Mouse (Mus musculus): ENCODE measurements around the gene Rmdn2. TPM values are rescaled to one million over a fixed set of nuclear protein-coding genes. Genes with fewer than 3 reads are reported as not detected.

Rmdn2 gene
- polyA plus RNA-seq, 1 experiment: 4.7 TPM

DNA sequence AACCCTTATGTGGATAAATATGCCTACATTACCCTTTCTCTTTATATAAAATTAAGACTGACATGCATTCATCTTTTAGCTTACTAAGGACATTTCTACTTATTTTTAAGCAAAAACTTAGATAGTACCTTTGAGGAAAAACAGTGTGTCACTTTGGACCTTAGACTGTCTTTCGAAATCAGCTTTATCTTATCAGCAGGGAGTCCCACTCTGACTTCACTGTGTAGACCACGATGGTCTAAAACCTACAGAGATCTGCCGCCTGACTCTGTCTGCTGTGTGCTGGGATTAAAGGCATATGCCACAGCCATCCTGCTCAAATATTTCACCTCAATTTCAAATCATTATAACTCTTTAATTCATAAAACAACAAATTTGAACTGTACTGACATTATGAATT lies 46.8 kb downstream of the Rmdn2 start:
- H3K27me3 ChIP-seq (ENCODE audit: control insufficient read depth, insufficient read depth, insufficient read length): no peaks in the 10 kb centered on the region
- TF ChIP-seq MYOG (IDR thresholded peaks at IDR 0.05; ENCODE audit: control insufficient read depth, extremely low read depth, insufficient read length): no peak
- TF ChIP-seq MYOD1 (IDR thresholded peaks at IDR 0.05; ENCODE audit: control insufficient read depth, insufficient read length, low read depth): no peak
- TF ChIP-seq CEBPB (IDR thresholded peaks at IDR 0.05; ENCODE audit: low read depth): no peak
- no peak for TF ChIP-seq MAX (IDR thresholded peaks at IDR 0.05)
- no peak for TF ChIP-seq FOSL1 (IDR thresholded peaks at IDR 0.05; ENCODE audit: insufficient read depth, low read length, poor library complexity, severe bottlenecking)
- no peak for TF ChIP-seq USF1 (IDR thresholded peaks at IDR 0.05; ENCODE audit: low read depth)
- TF ChIP-seq CTCF (IDR thresholded peaks at IDR 0.05; ENCODE audit: control insufficient read depth, insufficient read depth, insufficient read length): no peak
- no peaks in the 10 kb centered on the region for H3K79me3 ChIP-seq (ENCODE audit: low read depth)
- no peaks in the 10 kb centered on the region for H3K79me2 ChIP-seq (ENCODE audit: control insufficient read depth, insufficient read depth)
- H3ac ChIP-seq (ENCODE audit: control insufficient read depth, insufficient read length, low read depth): no peak overlapping the region
- H3K36me3 ChIP-seq (ENCODE audit: control insufficient read depth, insufficient read depth): no peaks in the 10 kb centered on the region
- H3K4me3 ChIP-seq (ENCODE audit: insufficient read depth, poor library complexity, severe bottlenecking): no peak overlapping the region

DNA sequence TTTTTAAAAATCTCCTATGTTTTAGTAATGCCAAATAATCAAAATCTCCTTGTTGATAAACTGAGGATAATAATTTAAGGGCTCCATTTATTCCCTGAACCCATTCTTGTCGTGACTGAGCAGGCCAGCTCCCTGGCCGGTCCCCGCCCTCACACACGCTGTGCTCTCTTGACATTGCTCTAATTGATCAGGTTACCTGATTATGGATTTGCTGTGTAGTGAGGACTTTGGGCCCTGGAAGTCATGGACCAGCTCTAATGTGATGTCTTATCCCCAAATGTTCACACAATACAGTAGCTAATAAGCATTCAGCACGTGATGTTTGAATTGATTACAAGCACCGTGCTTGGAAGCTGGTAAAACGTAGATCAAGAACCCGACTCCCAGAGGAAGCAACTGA lies 47.2 kb downstream of the Rmdn2 start:
- H3K79me2 ChIP-seq (ENCODE audit: control insufficient read depth, insufficient read depth): no peaks in the 10 kb centered on the region
- no peak overlapping the region for H3K4me3 ChIP-seq (ENCODE audit: insufficient read depth, poor library complexity, severe bottlenecking)
- H3K27me3 ChIP-seq (ENCODE audit: control insufficient read depth, insufficient read depth, insufficient read length): no peaks in the 10 kb centered on the region
- no peak for TF ChIP-seq USF1 (IDR thresholded peaks at IDR 0.05; ENCODE audit: low read depth)
- no peak for TF ChIP-seq FOSL1 (IDR thresholded peaks at IDR 0.05; ENCODE audit: insufficient read depth, low read length, poor library complexity, severe bottlenecking)
- no peak overlapping the region for H3ac ChIP-seq (ENCODE audit: control insufficient read depth, insufficient read length, low read depth)
- H3K36me3 ChIP-seq (ENCODE audit: control insufficient read depth, insufficient read depth): no peaks in the 10 kb centered on the region
- no peaks in the 10 kb centered on the region for H3K79me3 ChIP-seq (ENCODE audit: low read depth)

DNA sequence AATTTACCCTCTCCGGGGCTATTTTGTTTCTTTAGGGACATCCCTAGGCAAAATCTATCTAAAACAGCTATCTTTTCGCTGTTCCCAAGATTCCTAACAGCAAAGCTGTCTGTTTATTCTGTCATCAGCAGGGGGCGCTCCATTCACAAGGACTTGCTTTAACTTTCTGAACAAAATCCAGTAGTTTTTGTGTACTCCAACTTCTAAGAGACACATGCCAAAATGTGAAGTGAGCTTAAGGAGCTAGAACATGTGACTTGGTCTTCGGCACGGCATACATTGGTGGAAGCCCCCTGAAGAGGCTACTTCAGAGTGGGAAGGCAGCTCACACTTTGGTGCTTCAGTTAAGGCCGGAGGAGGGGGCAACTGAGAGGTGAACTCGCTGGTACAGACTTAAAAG lies 49.7 kb downstream of the Rmdn2 start:
- no peaks in the 10 kb centered on the region for H3K79me2 ChIP-seq (ENCODE audit: control insufficient read depth, insufficient read depth)
- no peaks in the 10 kb centered on the region for H3K27me3 ChIP-seq (ENCODE audit: control insufficient read depth, insufficient read depth, insufficient read length)
- no peak overlapping the region for H3K4me3 ChIP-seq (ENCODE audit: insufficient read depth, poor library complexity, severe bottlenecking)
- H3ac ChIP-seq (ENCODE audit: control insufficient read depth, insufficient read length, low read depth): no peak overlapping the region
- no peaks in the 10 kb centered on the region for H3K79me3 ChIP-seq (ENCODE audit: low read depth)
- no peaks in the 10 kb centered on the region for H3K36me3 ChIP-seq (ENCODE audit: control insufficient read depth, insufficient read depth)
- TF ChIP-seq MYOD1 (IDR thresholded peaks at IDR 0.05; ENCODE audit: control insufficient read depth, insufficient read length, low read depth): no peak

DNA sequence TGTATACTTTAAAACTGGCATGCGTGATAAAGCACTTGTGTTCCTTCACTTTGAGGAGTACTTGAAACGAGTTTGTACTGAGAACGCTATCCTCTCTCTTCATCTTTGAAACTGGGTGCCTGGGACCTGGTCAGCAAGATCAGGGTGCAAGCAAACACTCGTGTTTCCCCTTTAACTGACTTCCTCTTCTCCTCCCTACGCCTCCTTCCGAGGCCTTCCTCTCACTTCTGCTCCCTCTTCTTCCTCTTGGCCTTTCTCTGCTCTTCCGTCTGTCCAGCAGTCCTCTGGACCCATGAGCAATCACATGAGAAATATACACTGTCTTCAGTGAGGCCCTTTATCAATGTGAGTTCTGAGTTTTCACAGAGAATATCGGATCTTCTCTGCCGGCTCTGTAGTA lies 50.2 kb downstream of the Rmdn2 start:
- H3K4me3 ChIP-seq (ENCODE audit: insufficient read depth, poor library complexity, severe bottlenecking): no peak overlapping the region
- TF ChIP-seq MYOG (IDR thresholded peaks at IDR 0.05; ENCODE audit: control insufficient read depth, extremely low read depth, insufficient read length) (no peak), CTCF (IDR thresholded peaks at IDR 0.05; ENCODE audit: control insufficient read depth, insufficient read depth, insufficient read length) (no peak), USF1 (IDR thresholded peaks at IDR 0.05; ENCODE audit: low read depth) (no peak), CEBPB (IDR thresholded peaks at IDR 0.05; ENCODE audit: low read depth) (no peak), FOSL1 (IDR thresholded peaks at IDR 0.05; ENCODE audit: insufficient read depth, low read length, poor library complexity, severe bottlenecking) (no peak), MYOD1 (IDR thresholded peaks at IDR 0.05; ENCODE audit: control insufficient read depth, insufficient read length, low read depth) (no peak), MAX (IDR thresholded peaks at IDR 0.05) (no peak)
- H3K27me3 ChIP-seq (ENCODE audit: control insufficient read depth, insufficient read depth, insufficient read length): no peaks in the 10 kb centered on the region
- H3ac ChIP-seq (ENCODE audit: control insufficient read depth, insufficient read length, low read depth): no peak overlapping the region
- H3K79me2 ChIP-seq (ENCODE audit: control insufficient read depth, insufficient read depth): no peaks in the 10 kb centered on the region
- no peaks in the 10 kb centered on the region for H3K79me3 ChIP-seq (ENCODE audit: low read depth)
- H3K36me3 ChIP-seq (ENCODE audit: control insufficient read depth, insufficient read depth): no peaks in the 10 kb centered on the region

DNA sequence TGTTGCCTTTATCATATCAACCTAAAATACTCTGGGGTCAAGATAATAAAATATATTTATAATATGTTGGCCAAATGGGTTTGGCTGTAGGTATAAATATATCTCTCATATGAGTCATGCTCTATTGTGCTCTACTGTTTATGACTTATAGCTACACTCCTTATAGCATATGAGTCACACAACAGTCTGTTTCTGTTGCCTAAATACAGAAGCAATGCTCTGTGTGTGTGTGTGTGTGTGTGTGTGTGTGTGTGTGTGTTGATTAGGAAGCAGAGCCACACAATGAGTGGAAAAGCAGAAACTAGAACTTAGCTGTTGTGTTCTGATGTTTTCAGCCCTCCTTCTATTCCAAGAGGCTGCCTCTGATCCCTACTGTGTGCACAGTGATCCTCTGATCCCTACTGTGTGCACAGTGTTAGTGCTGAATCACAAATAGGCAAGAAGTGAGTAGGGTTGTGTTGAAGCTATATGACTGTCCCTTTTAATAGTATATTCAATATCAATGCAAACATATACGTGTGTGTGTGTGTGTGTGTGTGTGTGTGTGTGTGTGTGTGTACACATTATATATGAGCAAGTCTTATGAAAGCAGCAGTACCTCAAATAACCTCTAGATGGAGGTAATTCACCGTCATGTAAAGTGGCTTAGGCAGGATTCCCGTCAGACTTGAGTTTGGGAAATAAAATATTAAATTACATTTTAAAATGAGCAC lies 51.9 kb downstream of the Rmdn2 start:
- TF ChIP-seq FOSL1 (IDR thresholded peaks at IDR 0.05; ENCODE audit: insufficient read depth, low read length, poor library complexity, severe bottlenecking) (peak; percentile 7), MYOG (IDR thresholded peaks at IDR 0.05; ENCODE audit: control insufficient read depth, extremely low read depth, insufficient read length) (no peak), MYOD1 (IDR thresholded peaks at IDR 0.05; ENCODE audit: control insufficient read depth, insufficient read length, low read depth) (no peak), MAX (IDR thresholded peaks at IDR 0.05) (no peak)
- no peaks in the 10 kb centered on the region for H3K36me3 ChIP-seq (ENCODE audit: control insufficient read depth, insufficient read depth)
- H3K79me3 ChIP-seq (ENCODE audit: low read depth): no peaks in the 10 kb centered on the region
- H3K79me2 ChIP-seq (ENCODE audit: control insufficient read depth, insufficient read depth): no peaks in the 10 kb centered on the region
- no peaks in the 10 kb centered on the region for H3K27me3 ChIP-seq (ENCODE audit: control insufficient read depth, insufficient read depth, insufficient read length)
- H3ac ChIP-seq (ENCODE audit: control insufficient read depth, insufficient read length, low read depth): no peak overlapping the region
- no peak overlapping the region for H3K4me3 ChIP-seq (ENCODE audit: insufficient read depth, poor library complexity, severe bottlenecking)

DNA sequence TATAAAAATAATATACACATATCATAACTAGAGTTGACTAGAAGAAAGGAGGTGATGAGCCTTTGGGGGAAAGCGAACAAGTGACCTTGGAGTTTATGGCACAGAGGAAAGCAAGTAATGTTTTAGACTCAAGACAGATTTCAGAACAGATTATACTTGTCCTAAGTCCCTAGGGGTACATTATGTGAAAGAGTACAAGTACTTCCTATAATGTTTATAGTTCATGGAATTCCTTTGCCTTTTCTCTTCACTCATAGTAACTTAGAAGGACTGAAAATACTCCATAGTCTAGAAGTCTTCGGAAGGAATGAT lies 52.4 kb downstream of the Rmdn2 start:
- H3K36me3 ChIP-seq (ENCODE audit: control insufficient read depth, insufficient read depth): no peaks in the 10 kb centered on the region
- no peak overlapping the region for H3ac ChIP-seq (ENCODE audit: control insufficient read depth, insufficient read length, low read depth)
- no peak overlapping the region for H3K4me3 ChIP-seq (ENCODE audit: insufficient read depth, poor library complexity, severe bottlenecking)
- no peaks in the 10 kb centered on the region for H3K79me2 ChIP-seq (ENCODE audit: control insufficient read depth, insufficient read depth)
- H3K79me3 ChIP-seq (ENCODE audit: low read depth): no peaks in the 10 kb centered on the region
- no peaks in the 10 kb centered on the region for H3K27me3 ChIP-seq (ENCODE audit: control insufficient read depth, insufficient read depth, insufficient read length)
- no peak for TF ChIP-seq CEBPB (IDR thresholded peaks at IDR 0.05; ENCODE audit: low read depth)
- no peak for TF ChIP-seq CTCF (IDR thresholded peaks at IDR 0.05; ENCODE audit: control insufficient read depth, insufficient read depth, insufficient read length)
- TF ChIP-seq MYOD1 (IDR thresholded peaks at IDR 0.05; ENCODE audit: control insufficient read depth, insufficient read length, low read depth): no peak
- TF ChIP-seq USF1 (IDR thresholded peaks at IDR 0.05; ENCODE audit: low read depth): no peak
- TF ChIP-seq FOSL1 (IDR thresholded peaks at IDR 0.05; ENCODE audit: insufficient read depth, low read length, poor library complexity, severe bottlenecking): no peak
- no peak for TF ChIP-seq MAX (IDR thresholded peaks at IDR 0.05)
- no peak for TF ChIP-seq MYOG (IDR thresholded peaks at IDR 0.05; ENCODE audit: control insufficient read depth, extremely low read depth, insufficient read length)
